Mouse (Mus musculus) stomach, embryonic 15.5 days (tissue): ENCODE results near the gene Slc13a3. TPM values are rescaled to one million over a fixed set of nuclear protein-coding genes. Genes with fewer than 3 reads are reported as not detected.

Experiments
- ATAC-seq: fragments of 200-750 bp; cut with Nextera tagmentation; 2 replicates; pipeline ENCODE4 v1.8.0; 2017; ENCODE audit warnings: low read depth, moderate number of reproducible peaks, moderate TSS enrichment; ENCODE audit not compliant: insufficient read depth, low FRiP score
- H3K27ac ChIP-seq: fragments of 300-500 bp; sonication (generic); 2 replicates; pipeline ENCODE4 v1.5.1; 2015; ENCODE audit warnings: mild to moderate bottlenecking, inconsistent platforms
- H3K27me3 ChIP-seq: fragments of 300-500 bp; sonication (generic); replicated peaks from 2 replicates; pipeline ENCODE4 v1.6.1; 2015; ENCODE audit warnings: inconsistent platforms
- H3K36me3 ChIP-seq: fragments of 300-500 bp; sonication (generic); 2 replicates; pipeline ENCODE4 v1.6.1; 2015; ENCODE audit warnings: inconsistent platforms
- H3K4me1 ChIP-seq: fragments of 300-500 bp; sonication (generic); 2 replicates; pipeline ENCODE4 v1.6.1; 2015; ENCODE audit warnings: inconsistent platforms
- H3K4me2 ChIP-seq: fragments of 300-500 bp; sonication (generic); 2 replicates; pipeline ENCODE4 v1.6.1; 2015; ENCODE audit warnings: mild to moderate bottlenecking, inconsistent platforms
- H3K4me3 ChIP-seq: fragments of 300-500 bp; sonication (generic); replicated peaks from 2 replicates; pipeline ENCODE4 v1.5.1; 2015; ENCODE audit warnings: inconsistent platforms
- H3K9ac ChIP-seq: fragments of 300-500 bp; sonication (generic); 2 replicates; pipeline ENCODE4 v1.6.1; 2015; ENCODE audit warnings: inconsistent platforms
- H3K9me3 ChIP-seq: fragments of 300-500 bp; sonication (generic); 2 replicates; pipeline ENCODE4 v1.6.1; 2016; ENCODE audit warnings: inconsistent platforms
- WGBS: fragments of 180-500 bp; shearing (Covaris S2); methylation state at CpG from one replicate; pipeline ENCODE4 v1.1.7; 2015; 5-methylcytosine and 5-hydroxymethylcytosine counted together
- polyA plus RNA-seq: library from polyadenylated mRNA; unstranded; fragments of >200 nt; fragmentation: Nextera tagmentation; extraction: Ambion mirVana; gene quantifications from 2 replicates; pipeline ENCODE4 v1.2.1, GENCODE M21; 2015

Gene Slc13a3
- polyA plus RNA-seq, 1 experiment from 2014 or later: 0.89 TPM

DNA sequence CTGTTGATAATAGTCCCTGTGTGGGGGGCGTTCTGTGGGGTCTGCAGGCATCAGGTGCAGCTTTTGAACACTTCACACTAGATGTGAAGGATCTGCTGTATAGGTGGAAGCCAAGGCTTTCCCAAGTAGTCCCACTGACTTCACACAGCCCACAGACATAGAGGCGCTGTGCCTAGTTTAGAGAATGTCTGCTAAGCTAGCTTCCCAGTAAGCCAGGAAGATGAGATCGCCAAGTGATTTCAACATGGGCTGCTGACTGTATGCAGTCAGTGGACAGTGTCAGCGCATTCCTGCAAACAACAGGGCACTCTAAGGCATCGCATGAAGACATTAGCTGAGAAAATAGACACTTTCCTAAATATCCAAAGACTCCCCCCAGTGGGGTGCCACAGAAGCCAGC is 97.6 kb downstream of the Slc13a3 start:
- H3K36me3 ChIP-seq: peaks cover 23% of the 10 kb centered on the region

DNA sequence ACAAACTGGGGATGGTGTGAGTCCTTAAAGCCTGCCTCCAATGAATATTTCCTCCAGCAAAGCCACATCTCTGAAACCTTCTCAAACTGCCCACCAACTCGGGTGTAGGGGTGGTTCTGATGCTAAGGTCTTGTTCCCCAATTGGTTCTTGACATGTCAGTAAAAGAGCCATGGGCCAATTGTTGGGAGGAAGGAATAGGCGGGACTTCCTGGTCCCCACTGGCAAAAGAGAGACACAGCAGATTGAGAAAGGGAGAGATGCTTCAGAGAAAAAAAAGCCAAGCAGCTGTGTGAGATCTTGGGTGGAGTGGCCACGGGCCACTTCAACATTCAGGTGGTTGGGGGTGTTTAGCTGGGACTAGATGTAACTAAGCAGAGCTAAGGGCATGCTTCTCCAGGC is 102.0 kb downstream of the Slc13a3 start:
- Histone ChIP-seq H3K9me3 (no peaks in the 10 kb centered on the region), H3K27me3 (peaks cover 11% of the 10 kb centered on the region), H3K4me2 (no peak overlapping the region), H3K9ac (no peak overlapping the region), H3K4me1 (peaks cover 18% of the 10 kb centered on the region), H3K27ac (no peak overlapping the region), H3K4me3 (no peak overlapping the region), H3K36me3 (no peaks in the 10 kb centered on the region)
- no peak for ATAC-seq
- WGBS: 16% methylated on average over 3 of the region's 3 CpGs

More for the DNA sequence above, 97.6 kb downstream of the Slc13a3 start:
- 86% methylated on average over 5 of the region's 5 CpGs for WGBS
- H3K4me2 ChIP-seq: no peak overlapping the region
- no peak for ATAC-seq
- no peak overlapping the region for H3K4me3 ChIP-seq
- H3K27me3 ChIP-seq: no peaks in the 10 kb centered on the region
- H3K4me1 ChIP-seq: no peaks in the 10 kb centered on the region
- H3K9me3 ChIP-seq: no peaks in the 10 kb centered on the region
- no peak overlapping the region for H3K9ac ChIP-seq
- no peak overlapping the region for H3K27ac ChIP-seq

DNA sequence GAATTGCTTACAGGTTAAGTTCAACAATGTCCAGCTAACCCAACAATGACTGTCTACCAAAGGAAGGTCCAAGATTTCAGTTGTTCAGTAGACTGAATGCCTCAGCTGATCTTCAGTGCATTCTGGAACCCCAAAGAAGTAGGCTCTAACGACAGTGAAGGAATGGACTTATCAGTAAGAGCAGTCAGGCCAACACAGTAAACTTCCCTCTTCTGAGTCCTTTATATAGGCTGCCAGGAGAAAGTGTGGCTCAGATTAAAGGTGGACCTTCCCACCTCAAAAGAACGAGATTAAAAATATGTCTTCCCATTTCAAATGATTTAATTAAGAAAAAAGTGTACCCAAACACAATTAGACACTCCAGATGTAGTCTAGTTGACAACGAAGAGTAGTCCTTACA is 102.7 kb downstream of the Slc13a3 start:
- ATAC-seq: no peak
- no peak overlapping the region for H3K27ac ChIP-seq
- peaks cover 11% of the 10 kb centered on the region for H3K27me3 ChIP-seq
- no peak overlapping the region for H3K4me3 ChIP-seq
- H3K36me3 ChIP-seq: no peaks in the 10 kb centered on the region
- 68% methylated on average over 3 of the region's 3 CpGs for WGBS
- no peak overlapping the region for H3K4me2 ChIP-seq
- H3K9ac ChIP-seq: no peak overlapping the region
- peaks cover 18% of the 10 kb centered on the region for H3K4me1 ChIP-seq
- H3K9me3 ChIP-seq: no peaks in the 10 kb centered on the region

DNA sequence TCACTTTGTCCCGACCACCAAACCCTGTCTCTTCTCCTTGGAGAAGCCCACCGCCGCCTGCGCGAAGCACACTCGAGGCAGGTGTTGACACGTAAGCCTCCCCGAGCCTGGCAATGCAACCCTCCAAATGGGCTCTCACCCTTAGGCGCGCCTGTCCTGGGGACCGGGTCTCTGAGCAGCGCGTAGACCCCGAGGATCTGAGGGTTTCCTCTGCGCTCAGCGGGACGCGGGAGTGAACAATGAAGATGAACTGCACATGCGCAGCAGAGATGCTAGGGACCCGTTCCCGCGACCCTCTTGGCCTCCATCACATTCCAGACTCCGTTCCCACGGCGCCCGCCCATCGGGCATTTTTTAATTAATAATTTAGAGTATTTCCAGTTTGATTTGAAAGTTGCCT is 104.5 kb downstream of the Slc13a3 start, which contains the start of gene Zfp663:
Zfp663 (minus strand) TSS at position 234 of the 400 bp plus-strand sequence.
- peaks cover 16% of the 10 kb centered on the region for H3K27me3 ChIP-seq
- peaks cover 21% of the 10 kb centered on the region for H3K4me1 ChIP-seq
- no peaks in the 10 kb centered on the region for H3K9me3 ChIP-seq
- H3K4me3 ChIP-seq: peak within 1 kb of the TSS; percentile 16; the same call in 1 of the 2 replicates
- H3K4me2 ChIP-seq: peak within 1 kb of the TSS; percentile 48
- ATAC-seq: no peak
- H3K27ac ChIP-seq: no peak within 1 kb of the TSS
- no peak within 1 kb of the TSS for H3K9ac ChIP-seq
- no peaks in the 10 kb centered on the region for H3K36me3 ChIP-seq
- 1% methylated on average over 27 of the region's 27 CpGs for WGBS

DNA sequence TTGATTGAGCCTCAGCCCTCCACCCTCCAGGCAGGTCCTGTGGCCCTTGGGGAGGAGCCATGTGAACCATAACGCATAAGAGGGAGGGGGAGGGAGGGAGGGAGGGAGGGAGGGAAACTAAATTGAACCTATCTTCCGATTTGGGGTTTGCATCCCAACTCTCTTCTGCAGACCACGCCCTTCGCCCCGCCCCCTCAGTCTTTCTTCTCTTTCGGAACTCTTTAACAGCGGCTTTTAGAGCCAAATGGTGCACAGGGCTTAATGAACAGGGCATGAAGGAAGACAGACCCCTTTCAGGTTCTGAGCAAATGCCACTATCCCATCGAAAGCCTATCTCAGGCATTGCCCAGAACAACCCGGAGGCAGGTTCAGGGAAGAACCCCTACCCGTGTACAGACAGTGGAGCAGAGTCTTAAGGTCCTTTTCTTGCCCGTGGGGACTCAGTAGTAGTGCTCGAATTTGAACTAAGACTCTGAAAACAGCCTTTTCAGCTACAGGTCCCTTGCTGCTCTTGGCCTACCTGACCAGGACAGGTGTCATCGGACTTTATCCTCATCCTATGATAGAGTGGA is 105.1 kb downstream of the Slc13a3 start:
- H3K36me3 ChIP-seq: no peaks in the 10 kb centered on the region
- peak overlapping the region; percentile 48 for H3K4me2 ChIP-seq
- no peak for ATAC-seq
- peak overlapping the region; percentile 16; the same call in 1 of the 2 replicates for H3K4me3 ChIP-seq
- no peak overlapping the region for H3K27ac ChIP-seq
- H3K9me3 ChIP-seq: no peaks in the 10 kb centered on the region
- peaks cover 21% of the 10 kb centered on the region for H3K4me1 ChIP-seq
- 3% methylated on average over 13 of the region's 13 CpGs for WGBS
- H3K27me3 ChIP-seq: peaks cover 16% of the 10 kb centered on the region
- no peak overlapping the region for H3K9ac ChIP-seq

DNA sequence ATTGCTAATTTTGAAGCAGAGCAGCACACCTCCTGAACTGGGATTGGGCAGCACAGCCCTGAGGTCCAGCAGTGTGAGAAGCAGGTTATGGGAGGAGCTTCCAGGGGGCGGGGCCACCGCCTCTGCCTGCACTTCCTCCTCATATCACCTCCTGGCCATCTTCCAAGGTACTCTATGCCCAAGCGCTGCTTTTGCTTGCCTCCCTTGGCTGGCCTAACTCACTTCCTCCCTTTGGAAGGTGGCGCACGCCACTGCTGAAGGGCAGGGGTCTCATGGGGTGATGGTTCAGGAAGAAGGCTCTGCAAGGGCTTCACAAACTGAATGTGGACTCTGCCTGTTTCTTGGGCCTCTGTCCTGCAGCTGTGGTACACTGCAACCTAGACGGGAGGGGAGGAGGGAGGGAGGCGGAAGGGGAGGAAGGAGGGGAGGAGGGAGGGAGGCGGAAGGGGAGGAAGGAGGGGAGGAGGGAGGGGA is 105.9 kb downstream of the Slc13a3 start:
- peaks cover 21% of the 10 kb centered on the region for H3K4me1 ChIP-seq
- H3K36me3 ChIP-seq: no peaks in the 10 kb centered on the region
- 2% methylated on average over 5 of the region's 8 CpGs for WGBS
- H3K9me3 ChIP-seq: no peaks in the 10 kb centered on the region
- no peak overlapping the region for H3K9ac ChIP-seq
- no peak overlapping the region; the same call in 1 of the 2 replicates for H3K4me3 ChIP-seq
- ATAC-seq: peak; percentile 76
- H3K4me2 ChIP-seq: peak overlapping the region; percentile 41
- H3K27ac ChIP-seq: no peak overlapping the region
- peaks cover 16% of the 10 kb centered on the region for H3K27me3 ChIP-seq

DNA sequence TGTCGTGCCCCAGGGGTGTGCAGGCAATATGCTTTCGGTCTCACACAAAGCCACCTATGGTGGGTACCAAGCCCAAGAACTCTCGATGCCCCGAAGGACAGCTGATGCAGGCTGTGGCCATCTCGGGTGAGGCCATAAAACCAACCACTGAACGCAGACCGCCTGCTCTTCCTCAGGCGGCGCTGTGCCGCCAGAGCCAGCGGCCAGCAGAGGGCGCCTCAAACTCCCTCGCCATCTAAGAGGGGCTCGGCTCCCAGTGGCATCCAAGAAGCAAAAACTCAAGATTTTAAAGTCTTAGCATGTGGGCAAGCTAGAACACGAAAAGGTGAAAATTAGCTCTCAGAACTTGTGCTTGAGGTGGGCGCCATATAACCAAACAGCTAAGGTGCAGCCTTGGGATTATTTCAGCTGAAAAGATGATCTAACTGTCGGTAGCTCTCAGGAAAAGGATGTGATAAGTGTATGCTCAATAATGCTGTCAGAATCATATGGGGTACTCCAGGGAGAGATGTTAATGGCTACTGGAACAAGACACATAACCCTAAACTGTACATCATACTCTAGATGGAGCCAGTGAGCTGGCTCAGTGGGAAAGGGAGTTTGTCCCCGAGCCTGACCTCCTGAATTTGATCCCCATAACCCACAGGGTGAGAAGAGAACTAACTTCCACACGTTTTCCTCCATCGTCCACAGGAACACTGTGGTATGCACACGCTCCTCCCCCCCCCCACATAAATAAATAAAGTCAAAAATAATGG is 108.5 kb downstream of the Slc13a3 start:
- Histone ChIP-seq H3K4me2 (peak overlapping the region; percentile 34), H3K4me3 (no peak overlapping the region), H3K36me3 (no peaks in the 10 kb centered on the region), H3K27ac (no peak overlapping the region), H3K4me1 (peaks cover 21% of the 10 kb centered on the region), H3K27me3 (peaks cover 16% of the 10 kb centered on the region), H3K9me3 (no peaks in the 10 kb centered on the region), H3K9ac (no peak overlapping the region)
- 14% methylated on average over 21 of the region's 21 CpGs for WGBS
- ATAC-seq: no peak

DNA sequence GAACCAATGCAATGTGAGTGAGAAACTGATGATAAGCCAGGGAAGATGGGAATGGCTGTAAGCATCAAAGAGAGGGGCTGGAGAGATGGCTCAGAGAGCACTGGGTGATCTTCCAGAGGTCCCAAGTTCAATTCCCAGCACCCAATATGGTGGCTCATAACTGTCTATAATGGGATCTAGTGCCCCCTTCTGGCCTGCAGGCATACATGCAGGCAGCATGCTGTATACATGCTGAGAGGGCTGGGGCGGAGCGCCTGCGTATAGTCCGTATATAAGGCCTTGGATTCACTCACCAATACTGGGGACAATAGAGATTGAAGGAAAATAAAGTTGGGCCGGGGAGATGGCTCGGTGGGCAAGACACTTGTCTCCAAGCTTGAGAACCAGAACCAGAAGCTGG is 109.7 kb downstream of the Slc13a3 start:
- no peak overlapping the region for H3K27ac ChIP-seq
- no peak for ATAC-seq
- H3K4me1 ChIP-seq: peaks cover 15% of the 10 kb centered on the region
- H3K9me3 ChIP-seq: no peaks in the 10 kb centered on the region
- no peak overlapping the region for H3K9ac ChIP-seq
- H3K27me3 ChIP-seq: peaks cover 9% of the 10 kb centered on the region; the same call in 1 of the 2 replicates
- no peak overlapping the region for H3K4me2 ChIP-seq
- H3K4me3 ChIP-seq: no peak overlapping the region
- 86% methylated on average over 6 of the region's 6 CpGs for WGBS
- no peaks in the 10 kb centered on the region for H3K36me3 ChIP-seq

DNA sequence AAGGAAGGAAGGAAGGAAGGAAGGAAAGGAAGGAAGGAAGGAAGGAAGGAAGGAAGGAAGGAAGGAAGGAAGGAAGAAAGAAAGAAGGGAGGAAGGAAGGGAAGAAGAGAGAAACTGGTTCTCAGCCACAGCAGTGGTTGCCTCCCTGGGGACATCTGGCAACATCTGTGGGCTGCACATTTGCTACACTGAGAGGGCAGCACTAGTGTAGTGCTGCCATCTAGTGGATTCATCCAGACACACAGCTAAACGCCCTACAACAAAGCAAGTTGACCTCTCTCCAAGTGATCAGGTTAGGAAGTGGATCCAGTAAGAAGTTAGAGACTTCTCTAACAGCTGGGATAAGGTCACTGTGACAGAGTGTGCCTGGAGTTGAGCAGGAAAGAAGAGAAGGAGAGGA is 112.2 kb downstream of the Slc13a3 start:
- Histone ChIP-seq H3K9ac (no peak overlapping the region), H3K4me1 (0 out of 2 replicates have a peak, but pooled peaks cover 3% of the 10 kb centered on the region), H3K36me3 (no peaks in the 10 kb centered on the region), H3K4me3 (no peak overlapping the region), H3K27me3 (peaks cover 5% of the 10 kb centered on the region; the same call in 1 of the 2 replicates), H3K9me3 (no peaks in the 10 kb centered on the region), H3K27ac (no peak overlapping the region), H3K4me2 (no peak overlapping the region)
- no peak for ATAC-seq
- 0% methylated on average over 1 of the region's 1 CpGs for WGBS

Other genes with a start within 250 kb of the Slc13a3 start
- 0.57 and 0.63 TPM in 2 replicates for gene Cdh22, start 238.4 kb downstream of the Slc13a3 start, polyA plus RNA-seq
- gene Slc35c2, start 185.4 kb downstream of the Slc13a3 start, polyA plus RNA-seq: 60.5 and 71.8 TPM in 2 replicates
- 53.2 and 56.2 TPM in 2 replicates for gene Elmo2, start 146.8 kb downstream of the Slc13a3 start, polyA plus RNA-seq
- 0.64 and 0.66 TPM in 2 replicates for gene Zfp663, start 104.5 kb downstream of the Slc13a3 start, polyA plus RNA-seq
- gene Zfp334, start 85.0 kb downstream of the Slc13a3 start, polyA plus RNA-seq: 5.6 TPM in 2 replicates
- 0.37 and 0.59 TPM in 2 replicates for gene Ocstamp, start 72.8 kb downstream of the Slc13a3 start, polyA plus RNA-seq
- 32.7 and 32.8 TPM in 2 replicates for gene Trp53rka, start 20.1 kb upstream of the Slc13a3 start, polyA plus RNA-seq
- gene Slc2a10, start 30.6 kb upstream of the Slc13a3 start, polyA plus RNA-seq: 7.2 and 8.1 TPM in 2 replicates
- 8.6 and 10.3 TPM in 2 replicates for gene Eya2, start 121.8 kb upstream of the Slc13a3 start, polyA plus RNA-seq